Mouse (Mus musculus): Measurements from ENCODE around the gene Stx3.

GRCm38 (mm10) chr19:11808452-11808851 lies 10.8 kb downstream of the Stx3 start:
- no peak for TF ChIP-seq CTCF (IDR thresholded peaks at IDR 0.05; ENCODE audit: borderline replicate concordance, insufficient read depth, low read depth, low read length)
- TF ChIP-seq POLR2A (IDR thresholded peaks at IDR 0.05; ENCODE audit: borderline replicate concordance, insufficient read depth, low read length): no peak
